Mouse (Mus musculus): ENCODE measurements around the gene Ap5s1.

GRCm38 (mm10) chr2:131215941-131216858 lies 9.3 kb downstream of the Ap5s1 start:
- no peak for TF ChIP-seq BHLHE40 (IDR thresholded peaks at IDR 0.05; ENCODE audit: low read depth, low read length)
- no peak for TF ChIP-seq CTCF (conservative IDR thresholded peaks at IDR 0.05 in 1 of 2, IDR thresholded peaks at IDR 0.05 in 1 of 2; ENCODE audit: low read depth in 2 of 2, low read length in 2 of 2)
- TF ChIP-seq RAD21 (IDR thresholded peaks at IDR 0.05; ENCODE audit: low read depth, low read length) = no peak
- TF ChIP-seq MYC (IDR thresholded peaks at IDR 0.05; ENCODE audit: low read depth, low read length) = no peak
- no peak for TF ChIP-seq HCFC1 (IDR thresholded peaks at IDR 0.05; ENCODE audit: low read depth, low read length)
- TF ChIP-seq POLR2A (IDR thresholded peaks at IDR 0.05; ENCODE audit: low read depth, low read length) = no peak
- no peak for TF ChIP-seq ETS1 (conservative IDR thresholded peaks at IDR 0.05; ENCODE audit: low read depth, low read length)
- TF ChIP-seq USF1 (IDR thresholded peaks at IDR 0.05; ENCODE audit: low read depth, low read length) = no peak
- TF ChIP-seq NELFE (IDR thresholded peaks at IDR 0.05; ENCODE audit: low read depth, low read length) = no peak
- TF ChIP-seq POLR2AphosphoS2 (IDR thresholded peaks at IDR 0.05; ENCODE audit: low read depth, low read length) = no peak
- TF ChIP-seq IRF4 (IDR thresholded peaks at IDR 0.05; ENCODE audit: low read depth, low read length) = no peak
- no peak for TF ChIP-seq GABPA (IDR thresholded peaks at IDR 0.05; ENCODE audit: insufficient replicate concordance, low read depth, low read length)

Measured in CH12.LX (cell line).